Mouse (Mus musculus) Muller cell, postnatal 12 days (primary cell): ENCODE measurements around the gene Abca17.
A peak's percentile ranks its signal among the peaks of the same experiment; 100 is the strongest.

ENCODE experiments used
- DNase-seq: peaks from one replicate; pipeline ENCODE4 v3.0.0-alpha.2; 2015; ENCODE audit errors: inconsistent ontology term

Abca17 gene

DNA sequence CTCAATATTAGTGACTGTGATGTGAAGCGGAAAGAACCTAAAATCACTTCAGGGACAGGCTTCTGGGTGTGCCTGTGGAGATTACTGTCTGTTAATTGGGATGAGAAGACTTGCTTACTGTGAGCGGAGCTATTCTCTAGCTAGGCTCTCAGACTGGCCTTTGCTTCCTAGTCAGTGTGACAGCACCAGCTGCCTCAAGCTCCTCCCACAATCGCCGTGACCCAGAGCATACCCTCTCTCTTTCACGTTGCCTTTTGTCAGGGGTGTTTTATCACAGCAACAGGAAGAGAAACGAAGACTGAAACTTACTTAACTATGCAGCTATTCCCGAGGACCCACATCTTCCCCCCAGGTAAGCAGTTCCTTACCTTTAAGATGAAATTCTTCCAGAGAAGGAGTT, 4.0 kb downstream of the Abca17 start:
- no peak for DNase-seq

DNA sequence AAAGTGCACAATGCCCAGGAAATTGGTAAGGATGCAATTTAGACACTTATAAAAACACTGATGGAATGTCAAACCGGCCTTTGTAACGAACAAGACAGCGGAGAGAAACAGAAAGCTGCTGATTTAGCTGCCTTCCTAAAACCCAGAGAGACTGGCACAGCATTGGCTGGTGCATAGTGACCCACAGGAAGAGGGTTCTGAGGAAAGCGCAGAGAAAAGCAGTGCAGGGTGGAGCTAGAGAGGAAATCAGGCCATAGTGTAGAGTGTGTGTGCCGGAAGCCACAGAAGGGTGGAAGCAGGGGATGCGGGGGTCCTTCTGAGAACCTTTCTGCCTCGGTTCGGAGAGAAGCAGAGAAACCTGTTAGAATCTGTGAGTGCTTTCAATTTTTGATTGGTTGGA, 6.2 kb downstream of the Abca17 start:
- no peak for DNase-seq

DNA sequence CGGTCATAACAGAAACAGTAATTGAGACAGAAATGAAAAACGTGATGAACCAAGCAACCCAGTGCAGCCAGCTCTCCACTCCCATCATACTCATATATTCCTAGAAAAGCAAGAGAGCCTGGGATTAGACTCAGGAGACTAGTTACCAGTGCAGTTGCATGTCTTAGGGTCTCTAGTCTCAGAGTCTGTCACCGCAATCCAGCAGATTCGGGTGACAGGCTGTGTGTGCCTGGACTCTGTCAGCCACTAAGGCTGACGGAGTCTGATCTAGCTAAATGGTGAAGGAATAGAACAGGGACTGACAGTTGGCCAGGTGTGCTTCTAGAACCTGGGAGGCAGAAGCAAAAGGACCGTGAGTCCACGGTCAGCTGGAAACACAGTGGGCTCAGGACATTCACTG, 23.2 kb downstream of the Abca17 start:
- DNase-seq, result no peak

DNA sequence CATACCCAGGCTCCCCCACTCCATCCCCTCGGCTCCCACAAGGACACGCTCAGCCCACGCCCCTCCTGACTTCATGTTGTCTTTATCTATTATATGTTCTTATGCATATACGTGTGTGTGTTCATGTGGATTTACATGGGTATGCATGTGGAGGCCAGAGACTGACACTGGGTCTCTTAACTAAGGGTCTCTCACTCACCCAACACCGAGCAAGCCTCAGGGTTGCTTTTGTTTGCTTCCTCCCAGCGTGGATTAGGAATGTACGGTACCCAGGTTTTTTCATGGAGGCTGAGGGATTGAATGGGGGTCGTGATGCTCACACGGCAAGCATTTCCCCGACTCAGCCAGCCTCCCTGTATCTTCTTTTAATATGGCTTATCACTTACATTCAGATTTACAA, 25.8 kb downstream of the Abca17 start:
- DNase-seq, result no peak

- DNase-seq, result no peak
These were observed 30.0 kb downstream of the Abca17 start for GRCm38 (mm10) chr17:24320826-24321225.

GRCm38 (mm10) chr17:24307500-24307899, 43.4 kb downstream of the Abca17 start:
- DNase-seq, result peak; percentile 9

- no peak for DNase-seq
These were observed 50.2 kb downstream of the Abca17 start for GRCm38 (mm10) chr17:24300651-24301050.

GRCm38 (mm10) chr17:24289338-24289737, 61.5 kb downstream of the Abca17 start:
- no peak for DNase-seq

DNA sequence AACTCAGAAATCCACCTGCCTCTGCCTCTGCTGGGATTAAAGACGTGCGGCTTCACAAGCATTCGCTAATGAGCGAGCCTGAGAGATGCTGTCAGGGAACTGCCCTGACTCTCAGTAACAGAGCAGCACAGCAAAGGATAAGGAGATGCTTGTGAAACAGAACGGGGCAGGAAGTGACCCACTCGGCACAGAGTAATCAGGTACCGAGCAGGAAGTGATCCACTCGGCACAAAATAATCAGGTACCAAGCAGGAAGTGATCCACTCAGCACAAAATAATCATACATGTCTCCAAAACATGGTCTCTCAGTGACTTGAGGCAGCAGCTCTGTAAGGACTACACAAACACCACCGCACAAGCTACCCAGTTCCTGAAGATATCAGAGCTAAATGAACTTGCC, 62.4 kb downstream of the Abca17 start:
- no peak for DNase-seq

DNA sequence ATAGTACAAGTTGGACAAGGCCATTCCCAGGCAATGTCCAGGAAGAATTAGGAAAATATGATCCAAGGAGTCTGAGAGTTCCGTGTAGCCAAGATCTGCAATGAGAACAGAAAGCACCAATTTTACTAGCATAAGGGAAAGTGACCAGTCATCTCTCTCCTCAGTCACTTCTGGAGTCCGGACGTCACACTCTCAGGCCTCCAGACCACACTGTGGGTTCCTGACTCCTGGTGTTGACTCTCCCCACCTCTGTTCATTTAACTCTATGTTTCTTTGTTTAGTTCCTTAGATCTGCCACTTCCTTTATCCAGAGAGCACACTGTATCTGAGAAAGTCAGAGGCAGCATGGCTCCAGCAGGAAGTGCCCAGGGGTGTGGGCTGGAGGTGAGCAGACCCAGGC, 65.2 kb downstream of the Abca17 start:
- no peak for DNase-seq

- peak; percentile 1 for DNase-seq
These were observed 67.5 kb downstream of the Abca17 start for GRCm38 (mm10) chr17:24283266-24283818.

DNA sequence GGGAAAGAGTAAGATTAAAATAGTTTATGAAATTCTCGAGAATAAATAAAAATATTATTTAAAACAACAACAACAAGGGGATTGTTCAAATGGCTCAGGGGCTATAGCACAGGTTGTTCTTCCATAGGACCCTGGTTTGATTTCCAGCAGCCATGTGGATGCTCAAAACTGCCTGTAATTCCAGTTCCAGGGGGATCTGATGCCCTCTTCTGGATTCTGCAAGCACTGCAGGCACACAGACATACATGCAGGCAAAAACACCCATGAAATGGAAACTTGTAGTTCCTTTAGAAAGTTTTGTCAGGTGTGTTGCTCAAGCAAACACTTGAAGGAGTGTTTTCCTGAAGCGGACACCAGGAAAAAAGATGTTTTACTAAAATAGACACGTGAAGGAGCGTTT, 68.2 kb downstream of the Abca17 start:
- DNase-seq, result no peak

GRCm38 (mm10) chr17:24279907-24280306, 71.0 kb downstream of the Abca17 start:
- DNase-seq, result no peak

- DNase-seq, result no peak
These were observed 83.7 kb downstream of the Abca17 start for GRCm38 (mm10) chr17:24267133-24267532.

- DNase-seq, result no peak
These were observed 86.1 kb downstream of the Abca17 start for GRCm38 (mm10) chr17:24264766-24265165.

- DNase-seq, result no peak
These were observed 90.4 kb downstream of the Abca17 start for GRCm38 (mm10) chr17:24260516-24260915.

- no peak for DNase-seq
These were observed 91.2 kb downstream of the Abca17 start for GRCm38 (mm10) chr17:24259702-24260101.

DNA sequence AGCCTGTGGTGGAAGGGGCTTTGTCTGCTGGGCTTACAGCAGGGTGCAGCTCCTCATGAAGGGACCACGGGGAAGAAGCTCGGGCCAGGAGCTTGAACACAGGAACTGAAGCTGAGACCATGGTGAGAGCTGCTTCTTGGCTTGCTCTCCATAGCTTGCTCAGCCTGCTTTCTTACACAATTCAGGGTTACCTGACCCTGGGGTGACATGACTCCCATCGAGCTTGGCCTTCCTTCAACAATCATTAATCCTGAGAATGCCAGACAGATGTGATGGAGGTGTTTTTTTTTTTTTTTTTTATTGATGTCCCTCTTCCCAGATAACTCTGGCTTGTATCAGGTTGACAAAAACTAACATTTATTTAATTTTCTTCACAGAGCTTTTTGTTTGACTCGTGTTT, 91.9 kb downstream of the Abca17 start:
- DNase-seq, result no peak

- DNase-seq, result no peak
These were observed 98.5 kb downstream of the Abca17 start for GRCm38 (mm10) chr17:24252329-24252728.

DNA sequence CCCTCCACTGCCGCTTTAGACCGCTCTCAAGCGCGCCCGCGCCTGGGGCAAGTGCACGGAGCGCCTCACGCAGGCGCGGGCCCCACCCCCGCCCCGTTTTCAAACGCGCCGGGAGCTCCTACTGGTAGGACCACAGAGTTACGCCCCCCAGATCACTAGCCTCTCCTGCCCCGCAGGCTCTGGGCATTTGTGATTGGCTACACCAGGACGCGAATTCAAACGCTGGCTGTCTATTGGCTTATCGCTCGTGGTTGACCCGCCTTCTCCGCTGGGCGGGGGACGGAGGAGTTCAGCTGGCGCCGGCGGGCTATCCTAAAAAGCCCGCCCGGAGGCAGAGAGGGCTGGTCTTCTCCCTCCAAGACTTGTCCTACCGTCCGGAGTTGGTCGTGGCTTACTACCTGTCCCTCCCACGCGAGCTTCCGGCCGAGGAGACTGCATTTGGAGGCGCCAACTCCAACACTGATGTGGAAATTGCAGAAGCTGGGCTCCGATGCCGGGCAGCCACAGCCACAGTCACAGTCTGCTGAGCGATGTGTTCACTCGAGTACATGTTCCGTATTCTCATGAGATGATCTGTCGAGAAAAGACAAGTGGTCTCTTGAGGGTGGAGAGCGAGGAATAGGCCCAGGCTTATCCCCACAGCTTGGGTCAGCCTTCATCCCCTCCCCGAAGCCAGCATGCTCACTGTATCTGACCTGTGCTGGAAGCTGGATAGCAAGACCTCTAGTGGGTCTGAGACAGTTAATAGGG, 99.4 kb downstream of the Abca17 start, which contains the start of gene Ccnf:
TSS of gene Ccnf (minus strand) at position 165 of the 750 bp plus-strand sequence.
- peak; percentile 99 for DNase-seq

DNA sequence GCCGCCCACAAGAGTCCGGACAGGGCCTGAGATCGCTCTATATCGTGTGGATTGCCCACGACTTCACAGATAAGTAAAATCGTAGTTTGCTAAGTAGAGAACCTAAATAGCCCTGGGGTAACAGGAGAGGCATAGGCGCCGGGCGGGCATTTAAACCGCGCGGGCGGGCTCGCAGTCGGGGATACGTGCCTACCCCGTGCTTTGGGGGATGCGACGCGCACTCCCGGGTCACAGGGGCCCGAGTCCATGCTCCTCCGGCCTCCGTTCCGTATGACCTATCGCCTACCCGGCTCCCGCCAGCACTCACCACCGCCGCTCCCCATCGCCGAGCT, 99.9 kb downstream of the Abca17 start:
- DNase-seq, result no peak

- DNase-seq, result no peak
These were observed 102.2 kb downstream of the Abca17 start for GRCm38 (mm10) chr17:24248641-24249040.

DNA sequence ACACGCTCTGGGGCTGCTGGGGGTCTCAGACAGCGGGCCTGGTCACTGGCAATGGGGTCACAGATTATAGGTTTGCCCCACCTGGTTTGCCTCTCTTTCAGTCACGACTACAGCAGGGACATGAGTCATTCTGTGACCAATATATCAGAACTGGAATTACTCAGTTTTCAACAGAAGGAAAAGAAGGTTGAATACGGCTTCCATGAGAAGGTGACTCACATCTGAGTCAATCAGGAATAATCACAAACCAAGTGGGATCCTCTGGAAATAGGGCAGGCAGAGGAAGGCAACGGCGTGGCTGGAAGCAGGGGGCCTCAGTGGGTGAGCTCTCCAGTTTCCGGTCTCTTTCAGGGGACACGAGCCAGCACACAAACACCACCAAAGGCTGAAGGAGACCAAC, 106.8 kb downstream of the Abca17 start:
- peak; percentile 15 for DNase-seq
